Mouse (Mus musculus) embryo, embryonic 11.5 days (tissue): ENCODE measurements around the gene Nedd1.

Experiments
- DNase-seq: peaks from one replicate; pipeline ENCODE4 v3.0.0-alpha.2; 2012; ENCODE audit warnings: low read depth, low spot score

Nedd1 gene

DNA sequence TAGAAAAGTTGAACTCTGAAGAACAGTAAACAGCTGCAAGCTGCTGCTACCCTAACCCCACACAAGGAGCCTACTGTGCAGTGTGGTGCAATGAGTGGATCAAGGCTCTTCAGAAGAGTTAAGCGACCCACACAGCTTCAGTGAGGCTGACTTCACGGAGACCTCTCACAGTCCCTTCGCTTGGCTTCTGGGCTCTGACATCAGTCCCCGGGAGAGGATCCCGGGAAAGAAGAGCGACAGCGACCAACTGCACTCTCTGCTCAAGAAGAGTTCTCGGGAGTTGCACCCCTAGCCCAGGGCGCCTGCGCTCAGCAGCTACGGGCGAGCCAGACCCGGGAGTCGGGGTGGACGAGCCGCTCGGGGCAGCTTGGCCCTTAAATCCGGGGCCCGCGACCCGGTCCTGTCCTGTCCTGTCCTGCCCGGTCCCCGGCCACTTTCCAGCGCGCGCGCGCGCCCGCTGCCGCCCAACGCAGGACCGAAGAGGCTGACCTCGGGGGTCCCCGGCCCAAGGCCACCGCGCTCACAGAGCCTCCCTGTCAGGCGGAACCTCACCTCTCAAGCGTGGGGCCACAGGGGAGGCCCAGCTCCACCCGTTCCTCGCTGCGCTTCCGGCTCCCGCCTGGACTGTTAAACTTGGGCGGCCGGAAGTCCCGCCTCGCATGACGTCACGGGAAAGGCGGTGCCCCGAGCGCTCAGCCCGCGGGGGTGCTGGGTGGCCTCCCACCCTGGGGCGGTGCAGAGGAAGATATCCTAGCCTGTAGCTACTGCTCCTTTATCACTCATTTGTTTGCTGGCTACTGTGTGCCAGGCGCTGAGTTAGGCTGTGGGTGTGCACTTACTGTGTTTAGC lies at the start of gene Nedd1:
Nedd1 (minus strand) TSS at position 650 of the 849 bp plus-strand sequence.
- DNase-seq, result peak; percentile 89

DNA sequence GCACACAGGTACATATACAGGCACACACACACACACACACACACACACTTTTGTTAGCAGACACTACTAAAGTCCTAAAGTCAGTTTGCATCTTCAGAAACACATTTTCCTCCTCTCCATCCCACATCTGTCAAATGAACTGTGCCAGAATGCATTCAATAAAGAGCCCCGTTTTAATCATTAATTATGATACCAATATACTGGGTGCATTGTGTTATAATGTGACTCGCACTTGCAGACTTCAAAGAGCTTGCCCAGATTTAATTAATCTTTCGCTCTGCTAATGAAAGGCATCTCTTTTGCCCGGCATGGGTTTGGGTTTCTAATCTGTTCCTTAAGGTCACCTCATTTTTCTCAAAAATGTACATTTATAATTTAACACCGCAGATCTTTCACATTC lies 32.1 kb upstream of the Nedd1 start:
- no peak for DNase-seq

DNA sequence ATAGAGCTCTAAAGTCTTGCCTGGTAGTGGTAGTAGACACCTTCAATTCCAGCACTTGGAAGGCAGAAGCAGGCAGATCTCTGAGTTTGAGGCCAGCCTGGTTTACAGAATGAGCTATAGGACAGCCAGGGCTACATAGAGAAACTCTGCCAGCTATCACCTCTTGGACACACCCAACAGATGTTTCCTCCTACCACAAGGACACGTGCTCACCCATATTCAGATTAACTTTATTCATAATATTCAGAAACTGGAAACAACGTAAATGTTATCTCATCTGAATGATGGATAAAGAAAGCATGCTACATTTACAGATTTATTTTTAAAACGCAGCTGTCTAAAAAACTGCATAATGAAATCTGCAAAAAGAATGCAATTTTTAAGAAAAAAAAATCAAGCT lies 8.1 kb upstream of the Nedd1 start:
- DNase-seq, result no peak

DNA sequence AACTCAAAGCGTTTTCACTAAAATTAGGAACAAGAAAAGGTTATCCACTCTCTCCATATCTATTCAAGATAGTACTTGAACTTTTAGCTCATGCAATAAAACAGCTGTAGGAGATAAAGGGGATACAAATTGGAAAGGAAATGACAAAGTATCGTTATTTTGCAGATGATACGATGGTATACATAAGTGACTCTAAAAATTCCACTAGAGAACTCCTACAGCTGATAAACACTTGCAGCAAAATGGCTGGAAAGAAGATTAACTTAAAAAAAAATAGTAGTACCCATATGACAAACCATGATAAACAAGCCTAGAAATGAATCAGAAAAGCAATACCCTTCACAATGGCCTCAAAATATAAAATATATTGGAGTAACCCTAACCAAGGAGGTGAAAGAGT lies 6.5 kb upstream of the Nedd1 start:
- DNase-seq, result no peak

DNA sequence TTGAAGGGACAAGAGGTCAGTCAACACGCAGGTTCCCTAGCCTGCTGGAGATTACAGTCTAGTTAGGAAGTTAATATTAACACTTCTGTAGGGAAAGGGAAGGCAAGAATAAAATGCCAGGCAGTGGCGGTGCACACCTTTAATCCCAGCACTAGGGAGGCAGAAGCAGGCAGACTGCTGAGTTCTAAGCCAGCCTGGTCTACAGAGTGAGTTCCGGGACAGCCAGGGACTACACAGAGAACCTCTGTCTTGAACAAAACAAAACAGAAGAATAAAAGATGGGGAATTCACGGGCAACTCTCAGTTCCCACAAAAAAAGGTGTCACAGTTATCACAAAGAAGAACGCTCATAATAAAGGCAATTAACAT lies 384 bp upstream of the Nedd1 start:
- no peak for DNase-seq

DNA sequence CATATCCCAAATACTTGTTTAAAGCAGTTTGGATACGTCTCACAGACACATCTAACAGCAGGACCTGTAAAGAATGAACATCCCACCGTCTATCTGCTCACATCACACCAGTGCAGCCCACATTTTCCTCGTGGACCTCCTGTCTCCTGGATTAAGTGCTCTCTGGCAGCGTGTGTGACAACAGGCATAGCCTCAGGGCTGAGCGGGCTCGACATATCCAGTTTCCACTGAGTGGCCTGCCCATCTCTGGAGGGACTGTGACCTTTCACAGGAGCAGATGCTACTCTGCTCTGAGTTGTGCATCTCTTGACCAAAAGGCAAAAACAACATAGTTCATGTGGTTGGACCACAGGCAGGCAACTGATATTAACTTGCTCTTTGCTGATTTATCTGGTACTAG lies 23.2 kb downstream of the Nedd1 start:
- no peak for DNase-seq

DNA sequence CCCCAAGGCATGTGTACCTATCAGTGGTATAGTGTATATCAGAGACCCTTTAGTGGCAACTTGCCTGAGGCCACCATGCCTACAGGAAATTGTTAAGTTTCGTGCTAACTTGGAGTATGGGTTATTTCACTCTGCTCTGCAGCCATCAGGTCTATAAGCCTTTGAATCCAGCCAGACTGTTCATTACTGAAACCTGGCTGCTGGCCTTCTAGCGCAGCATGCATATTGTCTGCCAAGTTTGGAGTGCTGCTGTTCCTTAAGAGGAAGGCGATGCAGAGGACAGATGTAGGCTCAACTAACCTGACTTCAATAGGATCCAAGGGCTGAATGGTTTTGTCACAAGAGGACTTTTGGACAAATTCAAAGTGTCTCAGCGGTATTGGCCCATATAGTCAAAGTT lies 47.2 kb downstream of the Nedd1 start:
- no peak for DNase-seq

DNA sequence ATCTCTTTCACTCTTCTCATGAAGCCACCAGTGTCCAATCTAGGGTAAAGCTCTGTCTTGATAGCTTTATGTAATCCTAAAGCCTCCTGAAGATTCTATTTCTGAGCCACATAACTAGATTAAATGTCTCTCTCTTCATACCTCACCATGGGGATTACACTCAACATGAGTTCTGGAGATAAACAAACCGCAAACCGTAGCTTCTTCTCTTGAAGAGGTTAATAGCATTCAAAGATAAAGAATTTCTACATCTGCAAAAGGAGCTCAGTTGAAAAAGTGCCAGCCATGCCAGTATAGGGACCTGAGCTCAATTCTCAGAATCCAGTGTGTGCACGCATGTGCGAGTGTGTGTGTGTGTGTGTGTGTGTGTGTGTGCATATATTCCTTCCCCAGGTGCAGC lies 50.3 kb downstream of the Nedd1 start:
- no peak for DNase-seq

DNA sequence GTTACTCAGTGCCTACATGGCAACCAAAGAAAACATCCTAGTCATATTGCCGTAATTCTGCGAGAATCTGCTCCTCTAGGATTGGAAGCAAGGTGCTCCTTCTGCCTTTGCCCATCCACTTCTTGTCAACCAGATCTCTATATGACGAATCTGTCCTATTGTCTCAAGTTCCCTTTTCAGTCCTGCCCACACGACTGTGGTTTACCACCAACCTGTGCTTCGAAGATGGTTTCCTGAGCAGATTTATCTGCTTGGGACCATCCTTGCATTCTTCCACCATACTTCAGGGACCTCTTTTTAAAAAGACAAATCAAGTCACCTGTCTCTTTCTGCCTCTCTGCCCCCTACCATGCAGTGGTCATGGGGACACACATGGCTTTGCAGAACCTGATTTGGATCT lies 56.9 kb downstream of the Nedd1 start:
- DNase-seq, result no peak

DNA sequence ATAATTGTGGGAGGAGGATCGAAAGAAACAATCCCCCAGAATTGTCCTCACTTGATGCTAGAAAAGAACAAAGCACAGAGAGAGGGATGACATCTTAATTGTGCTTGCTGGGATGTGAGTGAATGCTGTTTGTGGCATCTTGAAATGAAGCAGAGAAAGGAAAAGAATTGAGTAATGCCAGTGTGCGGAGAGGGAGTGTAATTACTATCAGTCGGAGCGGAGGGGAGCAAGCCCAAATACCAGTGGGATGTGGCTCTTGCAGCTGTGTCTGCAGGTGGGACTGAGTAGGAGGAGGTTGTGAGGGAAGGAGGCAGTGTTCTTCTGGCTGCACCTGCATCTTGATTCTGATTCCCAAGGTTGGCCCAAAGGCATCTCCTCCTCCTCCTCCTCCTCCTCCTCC lies 69.0 kb downstream of the Nedd1 start:
- DNase-seq, result no peak

DNA sequence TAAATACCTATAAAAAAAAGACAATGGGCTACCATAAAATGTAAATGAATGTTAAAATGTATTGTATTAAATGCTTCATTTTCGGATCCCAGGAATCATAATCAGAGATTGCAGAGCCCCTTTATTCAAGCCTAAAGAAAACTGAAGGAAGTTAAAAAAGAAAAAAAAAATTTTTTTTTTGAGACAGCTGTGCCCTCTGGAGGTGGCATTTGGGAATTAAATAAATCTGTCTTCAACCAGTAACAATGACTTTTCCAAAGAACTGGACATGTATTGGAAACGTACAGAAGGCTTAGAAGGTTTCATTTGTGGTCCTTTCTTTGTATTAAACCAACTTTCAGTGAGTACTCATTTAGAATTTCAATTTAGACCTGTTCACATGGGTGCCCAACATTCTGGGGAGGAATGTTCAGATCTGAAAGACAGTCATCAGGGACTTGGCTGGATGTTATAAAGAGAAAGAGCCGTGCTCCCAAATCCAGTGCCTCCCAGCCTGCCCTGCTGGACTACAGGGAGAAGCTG lies 69.8 kb downstream of the Nedd1 start:
- no peak for DNase-seq

DNA sequence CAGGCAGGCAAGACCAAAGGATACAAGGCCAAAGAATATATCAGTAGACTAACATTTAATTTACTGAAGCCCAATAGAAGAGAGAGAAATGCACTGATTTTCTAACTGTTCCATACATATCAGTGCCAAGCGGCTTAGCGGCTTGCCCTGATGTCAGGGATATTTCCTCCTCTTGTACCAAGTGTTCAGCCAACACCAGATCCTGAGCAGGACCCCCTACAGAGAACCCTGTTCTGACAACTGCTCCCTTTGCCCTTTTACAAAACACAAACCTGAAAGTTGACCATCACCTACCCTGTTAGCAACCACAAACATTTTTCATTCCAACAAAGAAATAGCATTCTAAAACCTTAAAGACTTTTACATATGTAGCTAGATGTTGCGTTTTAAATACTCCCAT lies 71.0 kb downstream of the Nedd1 start:
- no peak for DNase-seq

DNA sequence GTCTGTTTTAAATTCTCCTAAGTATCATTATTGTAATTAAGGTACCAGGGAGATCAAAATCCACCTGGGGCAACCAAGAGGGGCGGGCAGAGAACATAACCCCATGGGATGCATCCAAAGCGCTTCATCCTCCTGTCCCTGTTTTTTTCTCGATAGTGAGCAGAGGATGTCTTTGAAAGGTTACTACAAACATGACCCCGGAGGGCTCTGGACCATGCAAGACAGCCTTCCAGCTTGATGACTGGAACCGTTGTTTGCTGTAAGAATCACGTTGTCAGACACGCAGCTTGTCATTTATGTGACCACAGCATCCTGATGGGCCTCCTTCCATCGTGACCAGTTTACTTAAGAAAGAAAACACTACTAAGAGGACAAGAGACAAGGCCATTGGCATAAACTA lies 73.1 kb downstream of the Nedd1 start:
- DNase-seq, result no peak

DNA sequence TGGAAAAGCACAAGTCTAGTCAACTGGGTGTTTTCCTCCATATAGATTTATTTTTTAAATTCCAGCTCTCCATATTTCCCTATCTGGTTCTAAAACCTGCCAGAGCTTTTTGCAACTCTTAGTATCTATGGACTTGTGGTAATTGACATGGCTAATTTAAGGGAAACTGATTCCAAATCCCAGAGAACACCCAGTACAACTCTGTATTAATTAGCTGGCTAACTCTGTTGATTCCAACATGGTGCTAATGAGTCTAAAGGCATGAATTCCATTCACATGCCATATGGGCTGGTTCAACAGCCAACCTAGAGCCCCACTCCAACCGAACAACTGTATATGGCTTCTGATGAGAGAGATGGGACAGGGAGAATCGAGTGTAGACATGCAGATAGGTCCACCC lies 74.5 kb downstream of the Nedd1 start:
- no peak for DNase-seq

DNA sequence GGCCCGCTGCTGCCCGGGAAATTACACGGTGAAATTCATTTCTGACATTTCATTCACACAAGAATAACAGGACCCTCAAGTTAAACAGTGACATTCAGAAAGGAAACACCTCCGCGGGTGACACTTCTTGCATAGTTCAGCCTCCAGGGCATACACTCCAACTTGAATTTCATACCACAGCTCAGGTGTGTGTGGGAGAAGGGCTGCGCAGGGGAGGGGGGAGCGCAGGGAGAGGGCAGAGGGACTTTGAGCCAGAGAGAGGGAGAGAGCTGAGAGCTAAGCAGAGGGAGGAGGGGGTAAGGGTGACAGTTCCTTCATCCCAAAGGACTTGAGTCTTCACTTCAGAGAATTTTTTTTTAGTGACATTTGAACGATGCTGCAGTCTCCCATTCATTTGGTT lies 78.2 kb downstream of the Nedd1 start:
- DNase-seq, result no peak

DNA sequence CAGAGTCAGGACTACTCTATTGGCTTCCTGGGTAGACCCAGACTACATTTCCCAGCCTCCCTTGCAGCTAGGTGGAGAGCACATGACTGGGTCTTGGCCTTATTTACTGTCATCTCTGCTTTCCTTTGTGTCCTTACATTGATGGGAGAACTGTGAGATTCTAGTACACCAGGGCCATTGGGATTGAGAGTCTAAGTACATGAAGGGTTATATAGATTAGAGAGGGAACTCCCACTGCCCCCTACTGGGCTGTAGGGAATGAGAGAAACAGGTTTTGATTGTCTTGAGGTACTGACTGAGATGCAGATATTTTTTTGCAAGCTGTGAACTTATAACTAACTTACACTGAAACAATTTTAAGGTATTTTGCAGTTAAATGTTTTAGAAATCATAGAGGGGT lies 81.2 kb downstream of the Nedd1 start:
- DNase-seq, result no peak
